Mouse (Mus musculus) midbrain, embryonic 10.5 days (tissue): ENCODE results near the gene Exoc3l4. TPM values are rescaled to one million over a fixed set of nuclear protein-coding genes. Genes with fewer than 3 reads are reported as not detected.

Experiments used
- DNase-seq: peaks from one replicate; pipeline ENCODE4 v3.0.0-alpha.2; 2017; ENCODE audit warnings: low spot score
- H3K27ac ChIP-seq: fragments of 300-500 bp; sonication (generic); replicated peaks from 2 replicates; pipeline ENCODE4 v1.5.1; 2016; ENCODE audit warnings: mild to moderate bottlenecking
- H3K27me3 ChIP-seq: fragments of 300-500 bp; sonication (generic); 2 replicates; pipeline ENCODE4 v1.6.1; 2016; ENCODE audit warnings: low read depth, mild to moderate bottlenecking; ENCODE audit not compliant: poor library complexity, severe bottlenecking
- H3K36me3 ChIP-seq: fragments of 300-500 bp; sonication (generic); 2 replicates; pipeline ENCODE4 v1.6.1; 2016; ENCODE audit warnings: mild to moderate bottlenecking, moderate library complexity
- H3K4me1 ChIP-seq: fragments of 300-500 bp; sonication (generic); 2 replicates; pipeline ENCODE4 v1.6.1; 2016
- H3K4me3 ChIP-seq: fragments of 300-500 bp; sonication (generic); 2 replicates; pipeline ENCODE4 v1.5.1; 2016; ENCODE audit warnings: mild to moderate bottlenecking, moderate library complexity
- H3K9me3 ChIP-seq: fragments of 300-500 bp; sonication (generic); replicated peaks from 2 replicates; pipeline ENCODE4 v1.6.1; 2016; ENCODE audit warnings: mild to moderate bottlenecking
- WGBS: fragments of 180-500 bp; shearing (Covaris S2); methylation state at CpG from one replicate; pipeline ENCODE4 v1.1.7; 2016; 5-methylcytosine and 5-hydroxymethylcytosine counted together
- polyA plus RNA-seq: library from polyadenylated mRNA; unstranded; fragments of >200 nt; fragmentation: Nextera tagmentation; extraction: Ambion mirVana; gene quantifications from 2 replicates; pipeline ENCODE4 v1.2.1, GENCODE M21; 2016

Exoc3l4 gene
- 3.7 and 4.3 TPM in 2 replicates for polyA plus RNA-seq

GRCm38 (mm10) chr12:111416921-111417779 is at the start of gene Exoc3l4:
TSS of gene Exoc3l4 (plus strand) at chr12:111417017.
- no peaks in the 10 kb centered on the region for H3K9me3 ChIP-seq
- DNase-seq: peak; percentile 59
- H3K36me3 ChIP-seq: no peaks in the 10 kb centered on the region
- peak within 1 kb of the TSS; percentile 47 for H3K4me3 ChIP-seq
- 2% methylated on average over 17 of the region's 17 CpGs for WGBS
- H3K27me3 ChIP-seq: peaks cover 82% of the 10 kb centered on the region
- peaks cover 35% of the 10 kb centered on the region for H3K4me1 ChIP-seq
- H3K27ac ChIP-seq: peak within 1 kb of the TSS; percentile 68

GRCm38 (mm10) chr12:111367065-111367464 is 49.8 kb upstream of the Exoc3l4 start:
- Histone ChIP-seq H3K36me3 (no peaks in the 10 kb centered on the region), H3K4me3 (no peak overlapping the region), H3K27me3 (no peaks in the 10 kb centered on the region), H3K9me3 (no peaks in the 10 kb centered on the region), H3K27ac (no peak overlapping the region), H3K4me1 (peaks cover 37% of the 10 kb centered on the region)
- no peak for DNase-seq
- 93% methylated on average over 7 of the region's 7 CpGs for WGBS

- H3K27me3 ChIP-seq: no peaks in the 10 kb centered on the region
- DNase-seq: no peak
- no peaks in the 10 kb centered on the region for H3K9me3 ChIP-seq
- H3K27ac ChIP-seq: no peak overlapping the region
- H3K36me3 ChIP-seq: no peaks in the 10 kb centered on the region
- H3K4me1 ChIP-seq: peaks cover 36% of the 10 kb centered on the region
- H3K4me3 ChIP-seq: no peak overlapping the region
- WGBS: 59% methylated on average over 4 of the region's 4 CpGs
Measured at GRCm38 (mm10) chr12:111370249-111370648, 46.6 kb upstream of the Exoc3l4 start.

GRCm38 (mm10) chr12:111371905-111372304 is 44.9 kb upstream of the Exoc3l4 start:
- Histone ChIP-seq H3K4me1 (peaks cover 53% of the 10 kb centered on the region), H3K27ac (no peak overlapping the region), H3K9me3 (no peaks in the 10 kb centered on the region), H3K27me3 (no peaks in the 10 kb centered on the region), H3K36me3 (no peaks in the 10 kb centered on the region), H3K4me3 (no peak overlapping the region)
- DNase-seq: no peak
- WGBS: 87% methylated on average over 7 of the region's 7 CpGs

GRCm38 (mm10) chr12:111373411-111373810 is 43.4 kb upstream of the Exoc3l4 start:
- WGBS: 88% methylated on average over 6 of the region's 6 CpGs
- Histone ChIP-seq H3K27me3 (no peaks in the 10 kb centered on the region), H3K9me3 (no peaks in the 10 kb centered on the region), H3K4me3 (no peak overlapping the region), H3K4me1 (peaks cover 48% of the 10 kb centered on the region), H3K36me3 (no peaks in the 10 kb centered on the region), H3K27ac (no peak overlapping the region)
- DNase-seq: no peak

- no peaks in the 10 kb centered on the region for H3K9me3 ChIP-seq
- no peaks in the 10 kb centered on the region for H3K36me3 ChIP-seq
- H3K4me3 ChIP-seq: no peak overlapping the region
- peaks cover 41% of the 10 kb centered on the region for H3K4me1 ChIP-seq
- no peaks in the 10 kb centered on the region for H3K27me3 ChIP-seq
- no peak overlapping the region for H3K27ac ChIP-seq
- 88% methylated on average over 10 of the region's 10 CpGs for WGBS
- DNase-seq: no peak
Measured at GRCm38 (mm10) chr12:111374727-111375126, 42.1 kb upstream of the Exoc3l4 start.

- 90% methylated on average over 12 of the region's 12 CpGs for WGBS
- no peaks in the 10 kb centered on the region for H3K36me3 ChIP-seq
- no peak overlapping the region for H3K27ac ChIP-seq
Measured at GRCm38 (mm10) chr12:111375559-111375958, 41.3 kb upstream of the Exoc3l4 start.

GRCm38 (mm10) chr12:111376053-111376452 is 40.8 kb upstream of the Exoc3l4 start:
- WGBS: 58% methylated on average over 6 of the region's 6 CpGs
- no peak overlapping the region; the same call in 1 of the 2 replicates for H3K27ac ChIP-seq
- no peak for DNase-seq

More at GRCm38 (mm10) chr12:111375559-111375958, 41.3 kb upstream of the Exoc3l4 start:
- DNase-seq: no peak
- Histone ChIP-seq H3K4me1 (peaks cover 33% of the 10 kb centered on the region), H3K27me3 (no peaks in the 10 kb centered on the region), H3K9me3 (no peaks in the 10 kb centered on the region), H3K4me3 (peak overlapping the region; percentile 98)

GRCm38 (mm10) chr12:111376826-111377331 is 39.9 kb upstream of the Exoc3l4 start:
- WGBS: under 1% methylated on average over 49 of the region's 49 CpGs
- Histone ChIP-seq H3K27me3 (no peaks in the 10 kb centered on the region), H3K4me3 (peak overlapping the region; percentile 98), H3K36me3 (no peaks in the 10 kb centered on the region), H3K27ac (peak overlapping the region; percentile 97), H3K4me1 (peaks cover 37% of the 10 kb centered on the region), H3K9me3 (no peaks in the 10 kb centered on the region)
- DNase-seq: no peak

More at GRCm38 (mm10) chr12:111376053-111376452, 40.8 kb upstream of the Exoc3l4 start:
- peak overlapping the region; percentile 98 for H3K4me3 ChIP-seq
- H3K4me1 ChIP-seq: peaks cover 31% of the 10 kb centered on the region
- H3K9me3 ChIP-seq: no peaks in the 10 kb centered on the region
- H3K27me3 ChIP-seq: no peaks in the 10 kb centered on the region
- no peaks in the 10 kb centered on the region for H3K36me3 ChIP-seq

GRCm38 (mm10) chr12:111377376-111377973 is 39.3 kb upstream of the Exoc3l4 start, which contains the start of gene Cdc42bpb:
TSS of gene Cdc42bpb (minus strand) at chr12:111377718.
- Histone ChIP-seq H3K4me3 (peak within 1 kb of the TSS; percentile 98), H3K36me3 (no peaks in the 10 kb centered on the region), H3K27me3 (no peaks in the 10 kb centered on the region), H3K9me3 (no peaks in the 10 kb centered on the region), H3K4me1 (peaks cover 37% of the 10 kb centered on the region), H3K27ac (peak within 1 kb of the TSS; percentile 97)
- under 1% methylated on average over 85 of the region's 94 CpGs for WGBS
- DNase-seq: peak; percentile 93

- peak; percentile 70 for DNase-seq
Measured at GRCm38 (mm10) chr12:111377986-111378490, 38.8 kb upstream of the Exoc3l4 start.

GRCm38 (mm10) chr12:111378812-111379211 is 38.0 kb upstream of the Exoc3l4 start:
- Histone ChIP-seq H3K9me3 (no peaks in the 10 kb centered on the region), H3K4me1 (peaks cover 37% of the 10 kb centered on the region), H3K27me3 (no peaks in the 10 kb centered on the region), H3K27ac (peak overlapping the region; percentile 97), H3K4me3 (peak overlapping the region; percentile 98), H3K36me3 (no peaks in the 10 kb centered on the region)
- 77% methylated on average over 12 of the region's 12 CpGs for WGBS
- no peak for DNase-seq

More at GRCm38 (mm10) chr12:111377986-111378490, 38.8 kb upstream of the Exoc3l4 start:
- Histone ChIP-seq H3K27me3 (no peaks in the 10 kb centered on the region), H3K4me3 (peak overlapping the region; percentile 98), H3K27ac (peak overlapping the region; percentile 97), H3K36me3 (no peaks in the 10 kb centered on the region), H3K9me3 (no peaks in the 10 kb centered on the region), H3K4me1 (peaks cover 37% of the 10 kb centered on the region)
- 0% methylated on average over 32 of the region's 32 CpGs for WGBS
